Mouse (Mus musculus) liver (tissue): ENCODE results near the gene Adora2a.
"Not testable (repeated sequence)": the region's sequence is repeated elsewhere in the genome, so short reads cannot be mapped to it uniquely, and the experiment has no call there.

Experiments used
- DNase-seq: peaks from one replicate; pipeline ENCODE4 v3.0.0-alpha.2; 2020; ENCODE audit warnings: mixed read lengths

Adora2a gene

DNA sequence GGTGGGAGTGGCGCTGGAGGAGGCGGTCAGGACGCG is at the start of gene Adora2a:
Gene Adora2a (plus strand): TSS at position 6 of the 36 bp plus-strand sequence.
- no peak for DNase-seq

- no peak for DNase-seq
Measured at GRCm38 (mm10) chr10:75273020-75273419, 43.7 kb upstream of the Adora2a start.

- no peak for DNase-seq
Measured at GRCm38 (mm10) chr10:75276427-75277013, 40.2 kb upstream of the Adora2a start.

- no peak for DNase-seq
Measured at GRCm38 (mm10) chr10:75277501-75277900, 39.2 kb upstream of the Adora2a start.

DNA sequence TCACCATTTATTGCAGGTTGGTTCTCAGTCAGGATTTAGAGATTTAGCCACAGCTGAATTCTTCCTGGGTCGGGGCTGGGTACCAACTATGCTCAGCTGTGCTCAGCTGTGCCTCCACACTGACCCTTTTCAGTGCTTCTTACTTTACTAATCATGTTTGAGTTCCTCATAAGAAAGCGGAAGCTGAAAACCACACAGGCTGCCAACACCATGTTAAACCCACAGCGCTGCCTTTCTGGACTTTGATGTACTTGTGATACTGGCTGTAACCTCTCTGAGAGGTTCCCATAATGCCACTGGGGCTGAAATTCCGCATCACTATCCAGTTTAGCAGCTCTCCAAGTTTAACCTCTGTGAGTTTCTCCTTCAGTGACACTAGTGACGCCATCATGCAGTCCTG is 34.0 kb upstream of the Adora2a start:
- peak; percentile 23 for DNase-seq

DNA sequence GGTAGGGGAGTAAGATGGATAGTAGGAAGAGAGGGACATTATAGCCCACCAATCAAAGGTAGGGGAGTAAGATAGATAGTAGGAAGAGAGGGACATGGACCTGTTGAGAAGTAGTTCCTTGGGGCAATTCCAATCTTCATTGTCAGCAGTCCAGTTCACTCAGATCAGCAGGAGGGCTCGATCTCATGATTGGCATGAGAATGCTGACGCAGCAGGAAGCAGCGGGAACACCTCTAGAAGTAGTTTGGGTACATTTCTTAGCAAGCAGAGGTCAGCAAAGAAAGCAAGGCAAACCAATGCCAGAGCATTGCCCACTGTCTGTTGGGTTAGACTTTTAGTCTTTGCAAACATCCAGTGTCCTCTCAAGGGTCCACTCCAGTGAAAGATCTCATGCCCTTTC is 32.9 kb upstream of the Adora2a start:
- no peak for DNase-seq

GRCm38 (mm10) chr10:75288579-75288978 is 28.1 kb upstream of the Adora2a start:
- DNase-seq = no peak

DNA sequence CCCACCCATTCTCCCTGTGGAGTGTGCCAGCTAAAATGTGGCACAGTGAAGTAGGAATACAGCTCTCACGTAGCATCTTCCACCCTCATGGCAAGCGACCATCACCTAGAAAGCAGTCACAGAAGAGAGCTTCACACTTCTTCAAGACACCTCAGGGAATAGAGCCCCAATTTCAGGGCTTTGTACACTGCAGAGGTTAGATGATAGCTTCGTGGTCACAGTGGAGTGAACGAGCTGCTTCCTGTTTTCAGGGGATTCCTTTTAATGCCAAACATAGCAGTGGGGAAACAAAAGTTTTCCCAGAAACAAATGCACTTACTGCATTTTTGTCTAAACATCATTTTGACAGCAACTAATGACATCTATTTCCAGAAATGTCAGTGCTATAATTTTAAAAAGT is 27.3 kb upstream of the Adora2a start:
- no peak for DNase-seq

DNA sequence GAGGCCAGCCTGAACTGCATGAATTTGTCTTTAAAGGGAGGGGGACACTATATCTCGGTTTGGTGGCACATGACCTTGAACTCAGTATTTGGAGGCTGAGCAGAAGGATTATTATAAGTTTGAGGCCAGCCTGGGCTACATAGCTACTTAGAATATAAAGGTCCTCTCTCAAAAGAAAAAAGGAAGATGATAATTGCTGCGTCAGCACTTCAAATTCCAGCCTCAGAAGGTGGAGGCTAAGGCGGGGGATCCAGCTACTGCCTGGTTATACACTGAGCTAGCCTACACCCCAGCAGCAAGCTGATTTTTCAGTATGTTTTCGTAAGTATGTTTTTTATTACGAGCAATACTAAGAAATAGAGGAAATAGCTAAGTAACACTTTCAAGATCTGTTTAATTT is 26.0 kb upstream of the Adora2a start:
- no peak for DNase-seq

- no peak for DNase-seq
Measured at GRCm38 (mm10) chr10:75291338-75291737, 25.3 kb upstream of the Adora2a start.

DNA sequence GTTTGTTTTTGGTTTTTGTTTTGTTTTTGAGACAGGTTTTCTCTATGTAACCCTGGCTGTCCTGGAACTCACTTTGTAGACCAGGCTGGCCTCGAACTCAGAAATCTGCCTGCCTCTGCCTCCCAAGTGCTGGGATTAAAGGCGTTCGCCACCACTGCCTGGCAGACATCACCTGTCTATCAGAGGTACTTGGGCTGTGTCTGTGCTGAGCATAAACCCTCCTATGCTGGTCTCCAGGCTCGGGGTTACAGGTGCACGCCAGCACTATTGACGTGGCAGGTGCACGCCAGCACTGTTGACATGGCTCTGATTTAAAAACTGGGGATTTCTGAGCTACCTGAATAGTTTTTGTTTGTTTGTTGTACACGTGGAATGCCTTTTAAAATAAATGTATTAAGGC is 24.5 kb upstream of the Adora2a start:
- DNase-seq = not testable (repeated sequence)

GRCm38 (mm10) chr10:75293288-75293687 is 23.4 kb upstream of the Adora2a start:
- DNase-seq = no peak

DNA sequence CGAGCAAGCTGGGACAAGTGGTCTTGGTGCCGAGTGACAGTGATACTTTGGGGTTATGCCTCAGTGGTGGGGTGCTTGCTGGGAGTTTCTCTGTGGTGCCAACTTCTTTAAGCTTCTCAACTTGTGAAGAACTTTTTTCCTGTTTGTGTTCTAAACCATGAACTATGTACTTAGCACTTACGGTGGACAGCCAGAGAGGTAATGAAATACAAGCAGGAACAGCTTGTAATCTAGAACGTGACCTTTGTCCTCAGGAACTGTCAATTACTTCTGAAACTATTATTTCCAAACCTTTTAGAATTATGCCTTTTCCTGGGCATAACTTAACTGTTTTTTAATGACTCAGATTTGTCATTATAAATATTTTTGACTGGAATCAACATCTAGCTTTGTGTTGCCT is 22.3 kb upstream of the Adora2a start:
- DNase-seq = no peak

DNA sequence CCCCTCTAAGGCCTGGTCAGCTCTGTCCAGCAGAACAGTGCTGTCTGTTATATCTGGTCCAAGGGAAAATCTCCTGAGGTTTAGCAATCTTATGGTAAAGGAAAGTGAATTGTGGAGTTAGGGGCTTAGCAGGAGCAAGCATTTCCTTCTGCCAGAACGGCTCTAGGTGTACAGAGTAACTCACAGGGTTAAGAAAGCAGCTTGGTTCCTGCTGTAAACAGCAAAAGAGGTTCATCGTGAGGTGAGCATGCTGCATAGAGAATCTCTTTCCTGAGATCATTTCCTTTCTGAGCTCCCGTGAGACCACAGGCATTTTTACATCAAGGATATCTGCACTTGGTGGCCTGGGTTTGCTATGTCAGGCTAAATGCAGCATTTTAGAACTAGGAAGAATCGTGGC is 21.8 kb upstream of the Adora2a start:
- DNase-seq = no peak

- no peak for DNase-seq
Measured at GRCm38 (mm10) chr10:75298608-75299007, 18.1 kb upstream of the Adora2a start.

GRCm38 (mm10) chr10:75299785-75300418 is 16.8 kb upstream of the Adora2a start:
- peak; percentile 39 for DNase-seq

- DNase-seq = no peak
Measured at GRCm38 (mm10) chr10:75301195-75301806, 15.4 kb upstream of the Adora2a start.

- DNase-seq = peak; percentile 28
Measured at GRCm38 (mm10) chr10:75301937-75302336, 14.7 kb upstream of the Adora2a start.

- DNase-seq = no peak
Measured at GRCm38 (mm10) chr10:75302536-75302935, 14.1 kb upstream of the Adora2a start.

GRCm38 (mm10) chr10:75303324-75304048 is 13.2 kb upstream of the Adora2a start:
- DNase-seq = no peak

DNA sequence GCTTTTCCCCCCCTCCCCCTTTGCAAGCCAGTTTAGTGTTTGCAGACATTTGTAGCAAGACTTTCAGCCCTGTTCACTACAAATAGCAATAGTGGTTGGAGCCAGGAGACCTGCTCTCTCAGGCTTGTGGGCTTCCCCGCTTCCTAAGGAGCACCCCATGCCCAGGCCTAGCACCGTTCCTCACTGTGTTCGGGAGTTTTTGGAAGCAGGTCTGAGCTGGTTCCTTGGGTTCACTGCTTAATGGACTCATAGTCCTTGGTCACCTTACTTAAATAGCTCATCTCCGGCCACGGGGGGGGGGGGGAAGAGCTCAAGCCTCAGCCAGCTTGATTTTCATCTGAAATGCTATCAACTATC is 12.7 kb upstream of the Adora2a start:
- DNase-seq = no peak

DNA sequence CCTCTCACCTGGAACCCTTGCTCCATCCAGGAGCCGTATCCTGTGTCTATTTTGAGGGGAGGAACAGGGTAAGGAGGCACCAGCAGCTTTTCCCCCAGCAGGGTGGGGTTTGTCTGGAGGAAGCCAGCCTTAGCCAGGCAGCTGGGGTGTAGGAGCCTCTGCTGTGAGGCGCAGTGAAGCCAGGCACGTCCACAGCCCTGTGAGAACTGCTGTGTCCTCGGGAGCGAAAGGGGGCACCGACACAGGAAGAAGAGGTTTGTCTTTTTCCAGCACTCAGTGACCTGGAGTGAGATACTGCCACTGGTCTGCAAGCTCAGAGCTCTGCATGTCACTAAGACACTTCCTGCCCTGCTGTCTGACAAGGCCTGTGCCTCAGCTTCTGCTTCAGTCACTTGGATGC is 12.3 kb upstream of the Adora2a start:
- peak; percentile 37 for DNase-seq

DNA sequence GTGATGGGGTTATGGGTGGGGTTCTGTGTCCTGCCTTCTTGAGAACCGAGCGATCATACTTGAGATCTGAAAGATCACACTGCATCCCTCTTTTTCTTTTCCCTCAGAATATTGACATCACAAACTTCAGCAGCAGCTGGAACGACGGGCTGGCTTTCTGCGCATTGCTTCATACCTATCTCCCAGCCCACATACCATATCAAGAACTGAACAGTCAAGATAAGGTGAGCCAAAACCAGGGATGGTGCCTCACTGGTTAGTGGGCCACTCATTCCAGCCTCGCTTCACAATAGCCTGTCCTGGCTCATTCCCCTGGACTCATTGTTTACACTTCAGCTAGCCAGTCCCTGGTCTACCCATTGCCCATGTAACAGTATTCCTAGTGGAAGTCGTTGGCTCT is 9.5 kb upstream of the Adora2a start:
- DNase-seq = no peak

DNA sequence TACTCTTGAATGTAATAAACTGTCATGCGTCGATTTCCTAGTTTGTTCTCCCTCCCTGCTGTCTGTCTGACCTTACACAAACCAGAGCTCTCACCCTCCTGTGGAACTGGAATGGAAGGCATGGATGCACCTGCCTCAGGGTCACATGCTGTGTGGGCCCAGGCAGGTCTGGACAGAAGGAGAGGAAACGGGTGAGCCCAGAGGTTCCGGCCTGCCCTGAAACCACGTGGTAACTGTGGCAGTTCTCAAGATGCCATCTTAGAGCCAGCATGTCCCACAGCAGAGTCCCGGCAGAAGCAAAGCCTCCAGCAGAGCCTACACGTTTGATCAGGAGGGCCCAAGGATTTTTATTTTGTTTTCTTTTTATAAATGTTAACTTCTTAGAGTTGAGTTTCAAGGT is 4.3 kb upstream of the Adora2a start:
- no peak for DNase-seq
